Mouse (Mus musculus): Measurements from ENCODE around the gene Pacs2. TPM values are rescaled to one million over a fixed set of nuclear protein-coding genes. Genes with fewer than 3 reads are reported as not detected.

Pacs2 gene
- polyA plus RNA-seq, 1 experiment from 2014 or later = 4.0 TPM

- DNase-seq (no peak), ATAC-seq (no peak)
- TF ChIP-seq CTCF (IDR thresholded peaks at IDR 0.05; ENCODE audit: low read depth) = no peak
- TF ChIP-seq EP300 (IDR thresholded peaks at IDR 0.05; ENCODE audit: low read depth) = no peak
- no peaks in the 10 kb centered on the region for H3K27me3 ChIP-seq (ENCODE audit: insufficient read depth, low read length)
- no peaks in the 10 kb centered on the region for H3K9me3 ChIP-seq (ENCODE audit: low read length)
- H3K4me2 ChIP-seq (ENCODE audit: low read depth, low read length) = no peak overlapping the region
- H3K4me3 ChIP-seq (ENCODE audit: low read depth, low read length) = no peak overlapping the region
- peaks cover 28% of the 10 kb centered on the region for H3K36me3 ChIP-seq (replicated peaks; ENCODE audit: insufficient read depth, low read length)
- H3K9ac ChIP-seq (replicated peaks) = no peak overlapping the region
- H3K27ac ChIP-seq (ENCODE audit: low read depth) = no peak overlapping the region
- peaks cover 7% of the 10 kb centered on the region; the same call in 1 of the 2 replicates for H3K4me1 ChIP-seq (ENCODE audit: insufficient read depth)
- WGBS (ENCODE audit: insufficient replicate concordance) = 57% methylated on average over 15 of the region's 15 CpGs
These were observed 32.6 kb downstream of the Pacs2 start for GRCm38 (mm10) chr12:113046861-113047260.

GRCm38 (mm10) chr12:113048103-113048502 is 33.8 kb downstream of the Pacs2 start:
- no peak for DNase-seq
- Histone ChIP-seq H3K9me3 (ENCODE audit: low read length) (no peaks in the 10 kb centered on the region), H3K4me3 (ENCODE audit: low read depth, low read length) (no peak overlapping the region), H3K4me1 (ENCODE audit: insufficient read depth) (0 out of 2 replicates have a peak, but pooled peaks cover 7% of the 10 kb centered on the region), H3K9ac (replicated peaks) (no peak overlapping the region), H3K4me2 (ENCODE audit: low read depth, low read length) (no peak overlapping the region), H3K36me3 (replicated peaks; ENCODE audit: insufficient read depth, low read length) (peaks cover 35% of the 10 kb centered on the region), H3K27me3 (ENCODE audit: insufficient read depth, low read length) (no peaks in the 10 kb centered on the region), H3K27ac (ENCODE audit: low read depth) (no peak overlapping the region)
- 88% methylated on average over 5 of the region's 5 CpGs for WGBS (ENCODE audit: insufficient replicate concordance)
- ATAC-seq = no peak
- TF ChIP-seq EP300 (IDR thresholded peaks at IDR 0.05; ENCODE audit: low read depth) (no peak), CTCF (IDR thresholded peaks at IDR 0.05; ENCODE audit: low read depth) (no peak)

- H3K4me1 ChIP-seq (ENCODE audit: insufficient read depth) = no peaks in the 10 kb centered on the region
- H3K36me3 ChIP-seq (replicated peaks; ENCODE audit: insufficient read depth, low read length) = peaks cover 41% of the 10 kb centered on the region
- no peak for DNase-seq
- no peak overlapping the region for H3K27ac ChIP-seq (ENCODE audit: low read depth)
- TF ChIP-seq CTCF (IDR thresholded peaks at IDR 0.05; ENCODE audit: low read depth) (no peak), EP300 (IDR thresholded peaks at IDR 0.05; ENCODE audit: low read depth) (no peak)
- 69% methylated on average over 9 of the region's 9 CpGs for WGBS (ENCODE audit: insufficient replicate concordance)
- H3K4me3 ChIP-seq (ENCODE audit: low read depth, low read length) = no peak overlapping the region
- no peak for ATAC-seq
- H3K9ac ChIP-seq (replicated peaks) = no peak overlapping the region
- H3K27me3 ChIP-seq (ENCODE audit: insufficient read depth, low read length) = no peaks in the 10 kb centered on the region
- no peaks in the 10 kb centered on the region for H3K9me3 ChIP-seq (ENCODE audit: low read length)
- H3K4me2 ChIP-seq (ENCODE audit: low read depth, low read length) = no peak overlapping the region
These were observed 35.5 kb downstream of the Pacs2 start for GRCm38 (mm10) chr12:113049836-113050235.

GRCm38 (mm10) chr12:113050671-113051070 is 36.4 kb downstream of the Pacs2 start:
- Histone ChIP-seq H3K4me2 (ENCODE audit: low read depth, low read length) (no peak overlapping the region), H3K9ac (replicated peaks) (no peak overlapping the region), H3K27ac (ENCODE audit: low read depth) (no peak overlapping the region), H3K4me1 (ENCODE audit: insufficient read depth) (no peaks in the 10 kb centered on the region), H3K4me3 (ENCODE audit: low read depth, low read length) (no peak overlapping the region), H3K36me3 (replicated peaks; ENCODE audit: insufficient read depth, low read length) (peaks cover 43% of the 10 kb centered on the region), H3K27me3 (ENCODE audit: insufficient read depth, low read length) (no peaks in the 10 kb centered on the region), H3K9me3 (ENCODE audit: low read length) (no peaks in the 10 kb centered on the region)
- DNase-seq = no peak
- 92% methylated on average over 12 of the region's 12 CpGs for WGBS (ENCODE audit: insufficient replicate concordance)
- TF ChIP-seq CTCF (IDR thresholded peaks at IDR 0.05; ENCODE audit: low read depth) (no peak), EP300 (IDR thresholded peaks at IDR 0.05; ENCODE audit: low read depth) (no peak)
- ATAC-seq = no peak

GRCm38 (mm10) chr12:113051628-113052403 is 37.5 kb downstream of the Pacs2 start:
- Histone ChIP-seq H3K9ac (replicated peaks) (no peak overlapping the region), H3K4me1 (ENCODE audit: insufficient read depth) (no peaks in the 10 kb centered on the region), H3K27me3 (ENCODE audit: insufficient read depth, low read length) (no peaks in the 10 kb centered on the region), H3K27ac (ENCODE audit: low read depth) (no peak overlapping the region), H3K36me3 (replicated peaks; ENCODE audit: insufficient read depth, low read length) (peaks cover 48% of the 10 kb centered on the region), H3K9me3 (ENCODE audit: low read length) (no peaks in the 10 kb centered on the region), H3K4me3 (ENCODE audit: low read depth, low read length) (no peak overlapping the region), H3K4me2 (ENCODE audit: low read depth, low read length) (no peak overlapping the region)
- TF ChIP-seq EP300 (IDR thresholded peaks at IDR 0.05; ENCODE audit: low read depth) (no peak), CTCF (IDR thresholded peaks at IDR 0.05; ENCODE audit: low read depth) (no peak)
- ATAC-seq = no peak
- 72% methylated on average over 9 of the region's 9 CpGs for WGBS (ENCODE audit: insufficient replicate concordance)
- DNase-seq = no peak

GRCm38 (mm10) chr12:113056089-113056488 is 41.8 kb downstream of the Pacs2 start:
- 75% methylated on average over 8 of the region's 8 CpGs for WGBS (ENCODE audit: insufficient replicate concordance)
- H3K9me3 ChIP-seq (ENCODE audit: low read length) = no peaks in the 10 kb centered on the region

More at GRCm38 (mm10) chr12:113056089-113056488, 41.8 kb downstream of the Pacs2 start:
- Histone ChIP-seq H3K4me3 (ENCODE audit: low read depth, low read length) (no peak overlapping the region), H3K36me3 (replicated peaks; ENCODE audit: insufficient read depth, low read length) (peaks cover 53% of the 10 kb centered on the region), H3K4me2 (ENCODE audit: low read depth, low read length) (no peak overlapping the region), H3K27ac (ENCODE audit: low read depth) (no peak overlapping the region), H3K27me3 (ENCODE audit: insufficient read depth, low read length) (no peaks in the 10 kb centered on the region), H3K4me1 (ENCODE audit: insufficient read depth) (no peaks in the 10 kb centered on the region), H3K9ac (replicated peaks) (no peak overlapping the region)
- TF ChIP-seq EP300 (IDR thresholded peaks at IDR 0.05; ENCODE audit: low read depth) = no peak
- no peak for TF ChIP-seq CTCF (IDR thresholded peaks at IDR 0.05; ENCODE audit: low read depth)
- DNase-seq (no peak), ATAC-seq (peak; percentile 62)

Data from liver, postnatal 0 days (tissue).